Mouse (Mus musculus) hindbrain, embryonic 10.5 days (tissue): Measurements from ENCODE around the gene Copz1. TPM values are rescaled to one million over a fixed set of nuclear protein-coding genes. Genes with fewer than 3 reads are reported as not detected.
A peak's percentile ranks its signal among the peaks of the same experiment; 100 is the strongest.

ENCODE experiments used
- DNase-seq: peaks from one replicate; pipeline ENCODE4 v3.0.0-alpha.2; 2017; ENCODE audit warnings: low spot score
- H3K27ac ChIP-seq: fragments of 300-500 bp; sonication (generic); 2 replicates; pipeline ENCODE4 v1.5.1; 2016; ENCODE audit warnings: mild to moderate bottlenecking, moderate library complexity
- H3K27me3 ChIP-seq: fragments of 300-500 bp; sonication (generic); 2 replicates; pipeline ENCODE4 v1.6.1; 2016; ENCODE audit warnings: mild to moderate bottlenecking; ENCODE audit not compliant: poor library complexity, insufficient read depth, severe bottlenecking
- H3K36me3 ChIP-seq: fragments of 300-500 bp; sonication (generic); 2 replicates; pipeline ENCODE4 v1.6.1; 2016; ENCODE audit warnings: mild to moderate bottlenecking, moderate library complexity
- H3K4me1 ChIP-seq: fragments of 300-500 bp; sonication (generic); replicated peaks from 2 replicates; pipeline ENCODE4 v1.6.1; 2016; ENCODE audit warnings: mild to moderate bottlenecking
- H3K4me3 ChIP-seq: fragments of 300-500 bp; sonication (generic); 2 replicates; pipeline ENCODE4 v1.5.1; 2016; ENCODE audit warnings: mild to moderate bottlenecking, moderate library complexity
- H3K9me3 ChIP-seq: fragments of 300-500 bp; sonication (generic); 2 replicates; pipeline ENCODE4 v1.6.1; 2016; ENCODE audit warnings: mild to moderate bottlenecking, moderate library complexity
- WGBS: fragments of 180-500 bp; shearing (Covaris S2); methylation state at CpG from one replicate; pipeline ENCODE4 v1.1.7; 2016; 5-methylcytosine and 5-hydroxymethylcytosine counted together
- microRNA counts: library from miRNA; unstranded; fragments of <30 nt; microRNA quantifications from one replicate; lab custom pipeline; 2017
- polyA plus RNA-seq: library from polyadenylated mRNA; unstranded; fragments of >200 nt; fragmentation: Nextera tagmentation; extraction: Ambion mirVana; gene quantifications from 2 replicates; pipeline ENCODE4 v1.2.1, GENCODE M21; 2016

Gene Copz1
- polyA plus RNA-seq, 1 experiment from 2014 or later = 299 TPM

GRCm38 (mm10) chr15:103343008-103343407 lies 70.5 kb downstream of the Copz1 start:
- Histone ChIP-seq H3K36me3 (peaks cover 40% of the 10 kb centered on the region), H3K4me3 (no peak overlapping the region), H3K27ac (no peak overlapping the region), H3K27me3 (peaks cover 42% of the 10 kb centered on the region), H3K4me1 (peaks cover 50% of the 10 kb centered on the region), H3K9me3 (no peaks in the 10 kb centered on the region)
- 82% methylated on average over 2 of the region's 3 CpGs for WGBS
- no peak for DNase-seq

DNA sequence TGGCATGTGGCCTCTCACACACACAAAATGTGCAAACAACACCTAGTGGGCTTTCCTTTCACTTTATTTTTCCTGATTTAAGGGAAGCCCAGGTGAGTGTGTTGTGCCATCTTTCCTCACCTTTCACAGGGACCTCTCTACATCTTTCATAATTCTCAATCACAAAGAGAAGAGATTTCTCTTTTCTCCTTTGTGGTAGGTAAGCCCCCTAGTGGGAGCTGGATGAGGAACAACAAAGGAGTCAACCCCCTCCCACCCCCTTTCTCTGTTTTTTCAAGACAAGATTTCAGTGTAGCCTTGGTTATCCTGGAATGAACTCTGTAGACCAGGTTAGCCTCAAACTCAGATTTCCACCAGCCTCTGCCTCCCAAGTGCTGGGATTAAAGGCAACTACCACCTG lies 71.0 kb downstream of the Copz1 start:
- Histone ChIP-seq H3K36me3 (peaks cover 45% of the 10 kb centered on the region), H3K27me3 (peaks cover 37% of the 10 kb centered on the region)
- no peak for DNase-seq

GRCm38 (mm10) chr15:103345789-103346188 lies 73.3 kb downstream of the Copz1 start:
- no peak for DNase-seq
- H3K4me3 ChIP-seq = no peak overlapping the region
- H3K4me1 ChIP-seq = peaks cover 22% of the 10 kb centered on the region
- no peak overlapping the region for H3K27ac ChIP-seq
- WGBS = 85% methylated on average over 6 of the region's 6 CpGs
- H3K9me3 ChIP-seq = no peaks in the 10 kb centered on the region
- peaks cover 67% of the 10 kb centered on the region for H3K36me3 ChIP-seq
- H3K27me3 ChIP-seq = peaks cover 14% of the 10 kb centered on the region

More for the DNA sequence above, 71.0 kb downstream of the Copz1 start:
- no peak overlapping the region for H3K27ac ChIP-seq
- H3K4me3 ChIP-seq = no peak overlapping the region
- H3K9me3 ChIP-seq = no peaks in the 10 kb centered on the region
- peaks cover 45% of the 10 kb centered on the region for H3K4me1 ChIP-seq

- Histone ChIP-seq H3K9me3 (no peaks in the 10 kb centered on the region), H3K4me1 (peaks cover 7% of the 10 kb centered on the region), H3K27ac (no peak overlapping the region), H3K4me3 (no peak overlapping the region), H3K27me3 (no peaks in the 10 kb centered on the region), H3K36me3 (peaks cover 82% of the 10 kb centered on the region)
- 10% methylated on average over 2 of the region's 2 CpGs for WGBS
- DNase-seq = peak; percentile 53
These were observed 74.8 kb downstream of the Copz1 start for GRCm38 (mm10) chr15:103347275-103347684.

MicroRNA genes within 50 kb of the gene (microRNA counts, 519-probe panel; counts per million panel counts)
- 3,546 counts per million, percentile 85 among the panel's probes with 10 or more counts for microRNA mmu-miR-148b (lab: Ali Mortazavi, UCI)

Other genes with a start within 250 kb of the Copz1 start
- 24.3 TPM in 2 replicates for gene Smug1, start 105.6 kb upstream of the Copz1 start, polyA plus RNA-seq
- gene Cbx5, start 32.9 kb upstream of the Copz1 start, polyA plus RNA-seq = 157 and 186 TPM in 2 replicates
- 1,344 and 1,669 TPM in 2 replicates for gene Hnrnpa1, start 32.3 kb upstream of the Copz1 start, polyA plus RNA-seq
- gene Nfe2, start 14.3 kb upstream of the Copz1 start, polyA plus RNA-seq = 7.3 and 8.5 TPM in 2 replicates
- 0.31 and 0.36 TPM in 2 replicates for gene Gpr84, start 37.9 kb downstream of the Copz1 start, polyA plus RNA-seq
- 24.9 and 26.3 TPM in 2 replicates for gene Zfp385a, start 67.4 kb downstream of the Copz1 start, polyA plus RNA-seq
- 23.5 and 23.8 TPM in 2 replicates for gene Itga5, start 94.0 kb downstream of the Copz1 start, polyA plus RNA-seq
- gene Gtsf1, start 157.8 kb downstream of the Copz1 start, polyA plus RNA-seq = not detected in 2 replicates
- not detected in 2 replicates for gene Gtsf2, start 175.8 kb downstream of the Copz1 start, polyA plus RNA-seq
- gene Nckap1l, start 181.1 kb downstream of the Copz1 start, polyA plus RNA-seq = 1.9 and 2.7 TPM in 2 replicates
- 26.8 and 44.9 TPM in 2 replicates for gene Pde1b, start 230.3 kb downstream of the Copz1 start, polyA plus RNA-seq